In genomic region chr12:41646956-41647575, GRCm38 (mm10) we compare ENCODE assay signal across 12 mouse cellular contexts.
DNase-seq lines count a peak whose midpoint lies in the region; ATAC-seq and TF ChIP-seq lines count a peak whose summit lies in the region.
"Had no signal": no experiment of that assay in that cellular context is flagged by ENCODE, and none has a peak within 500 bp of the region (broad histone marks: within the 10 kb centered on the region; RNA-seq: fewer than 3 reads in every experiment).

No protein-coding gene starts in this region.

- ATAC-seq in lung, embryonic 14.5 days (ENCODE audit: insufficient read depth) = peak; percentile 91
- 0 out of 2 replicates have a peak, but pooled peaks have one; percentile 33 for ATAC-seq in forebrain, embryonic 15.5 days (replicated peaks)
- ATAC-seq in midbrain, embryonic 14.5 days (ENCODE audit: low FRiP score, low TSS enrichment) = peak; percentile 66; the same call in 1 of the 2 replicates

- H3K36me3 ChIP-seq in lung, embryonic 14.5 days (ENCODE audit: insufficient read depth) = no peaks in the 10 kb centered on the region
- H3K36me3 ChIP-seq in forebrain, embryonic 15.5 days = no peaks in the 10 kb centered on the region
- H3K36me3 ChIP-seq in midbrain, embryonic 14.5 days (ENCODE audit: control insufficient read depth, insufficient read depth, low read length) = no peaks in the 10 kb centered on the region
- H3K36me3 ChIP-seq: G1E had no signal

- no peak overlapping the region for H3K4me3 ChIP-seq in lung, embryonic 14.5 days (ENCODE audit: low read depth, low read length)
- H3K4me3 ChIP-seq in forebrain, embryonic 15.5 days = no peak overlapping the region
- no peak overlapping the region for H3K4me3 ChIP-seq in midbrain, embryonic 14.5 days (replicated peaks; ENCODE audit: low read depth, low read length)

- DNase-seq in lung, embryonic 14.5 days = peak; percentile 73
- DNase-seq in lung, postnatal 36 days = no peak
- DNase-seq in embryo, embryonic 10.5 days (ENCODE audit: low spot score) = peak; percentile 68
- peak; percentile 63 for DNase-seq in midbrain, embryonic 14.5 days
- DNase-seq in gastrocnemius, adult 18-20 months (ENCODE audit: low spot score) = no peak
- no peak for DNase-seq in left cerebral cortex, adult 9 months (ENCODE audit: low spot score in 2 of 2)
- DNase-seq: adrenal gland, postnatal 14 days; cerebellum, postnatal 36 days; heart, postnatal 14 days had no signal

- H3K4me1 ChIP-seq in lung, embryonic 14.5 days (ENCODE audit: insufficient read depth) = peaks cover 3% of the 10 kb centered on the region; the same call in 1 of the 2 replicates
- peaks cover 28% of the 10 kb centered on the region for H3K4me1 ChIP-seq in forebrain, embryonic 15.5 days
- peaks cover 34% of the 10 kb centered on the region for H3K4me1 ChIP-seq in midbrain, embryonic 14.5 days (ENCODE audit: control insufficient read depth, insufficient read depth, low read length)

- no peaks in the 10 kb centered on the region for H3K27me3 ChIP-seq in lung, embryonic 14.5 days (ENCODE audit: insufficient read depth, low read length)
- no peaks in the 10 kb centered on the region for H3K27me3 ChIP-seq in forebrain, embryonic 15.5 days
- H3K27me3 ChIP-seq in midbrain, embryonic 14.5 days (ENCODE audit: control insufficient read depth, insufficient read depth, low read length) = no peaks in the 10 kb centered on the region

- peak overlapping the region; percentile 54; the same call in 1 of the 2 replicates for H3K27ac ChIP-seq in lung, embryonic 14.5 days (ENCODE audit: low read depth)
- H3K27ac ChIP-seq in forebrain, embryonic 15.5 days (replicated peaks) = peak overlapping the region; percentile 29; the same call in 1 of the 2 replicates
- H3K27ac ChIP-seq in midbrain, embryonic 14.5 days (replicated peaks; ENCODE audit: low read depth, low read length) = peak overlapping the region; percentile 33
- H3K27ac ChIP-seq: liver, embryonic 14.5 days had no signal

- no peaks in the 10 kb centered on the region for H3K9me3 ChIP-seq in lung, embryonic 14.5 days (ENCODE audit: low read depth, low read length)
- H3K9me3 ChIP-seq in forebrain, embryonic 15.5 days = no peaks in the 10 kb centered on the region
- no peaks in the 10 kb centered on the region for H3K9me3 ChIP-seq in midbrain, embryonic 14.5 days (ENCODE audit: control insufficient read depth, low read length)
- H3K9me3 ChIP-seq: G1E had no signal

- H3K4me2 ChIP-seq in lung, embryonic 14.5 days = no peak overlapping the region
- H3K4me2 ChIP-seq in forebrain, embryonic 15.5 days (replicated peaks) = no peak overlapping the region
- H3K4me2 ChIP-seq in midbrain, embryonic 14.5 days (ENCODE audit: low read length) = no peak overlapping the region

- 14% methylated on average over 5 of the region's 5 CpGs for WGBS in lung, embryonic 14.5 days
- WGBS in forebrain, embryonic 15.5 days = 5% methylated on average over 5 of the region's 5 CpGs
- 3% methylated on average over 5 of the region's 5 CpGs for WGBS in midbrain, embryonic 14.5 days

- TF ChIP-seq CTCF in lung, embryonic 14.5 days (IDR thresholded peaks at IDR 0.05; ENCODE audit: low read depth) = no peak

- H3K9ac ChIP-seq in lung, embryonic 14.5 days = no peak overlapping the region
- H3K9ac ChIP-seq in forebrain, embryonic 15.5 days (replicated peaks) = no peak overlapping the region
- no peak overlapping the region for H3K9ac ChIP-seq in midbrain, embryonic 14.5 days (replicated peaks; ENCODE audit: low read length)
- H3K9ac ChIP-seq: liver, embryonic 14.5 days had no signal

Comparison
In these comparisons a context has a peak if more than half of its experiments do, and no peak if none do; other contexts are left out.
1. DNase-seq: peak in lung, embryonic 14.5 days (single experiment), embryo, embryonic 10.5 days (single experiment) and midbrain, embryonic 14.5 days (single experiment); none in lung, postnatal 36 days (single experiment), gastrocnemius, adult 18-20 months (single experiment) and left cerebral cortex, adult 9 months (0 of 2).
2. ATAC-seq: peak in every context shown above with its lines; median percentile 91 in lung, embryonic 14.5 days; 66 in midbrain, embryonic 14.5 days; 33 in forebrain, embryonic 15.5 days.
3. Peak in every context shown above with its lines, with median percentiles within 50 percentile points of each other: H3K27ac ChIP-seq.